Mouse (Mus musculus): ENCODE measurements at regions not wholly inside any gene's neighbourhood (a gene's known extent, or its start where the extent isn't known, plus 50 kb on each side); places are given as distances from the start of the nearest gene placed in this dataset.

DNA sequence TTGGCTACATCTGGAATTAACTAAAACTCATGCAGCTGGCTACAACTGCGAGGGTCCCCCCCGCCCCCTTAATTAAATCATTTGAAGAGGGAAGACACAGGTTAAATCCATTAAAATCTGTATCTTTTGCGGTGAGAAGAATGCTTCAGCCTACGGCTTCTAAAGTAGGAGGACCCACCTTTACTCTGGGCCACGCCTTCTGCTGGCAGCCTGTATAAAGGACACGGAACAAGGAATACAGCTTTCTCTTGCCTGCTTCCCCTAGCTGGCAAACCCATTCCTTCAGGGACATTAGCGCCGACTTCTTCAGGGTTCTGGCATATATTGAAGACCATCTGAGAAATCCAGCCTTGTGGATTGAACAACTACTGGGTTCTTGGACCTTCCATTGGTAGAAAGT, 76.9 kb upstream of the Fbxo11 start:
- TF ChIP-seq GATA1 (IDR thresholded peaks at IDR 0.05; ENCODE audit: low read length): no peak
- no peak for TF ChIP-seq TAL1 (IDR thresholded peaks at IDR 0.05; ENCODE audit: low read length)
